Mouse (Mus musculus): ENCODE measurements around the gene Sorl1. TPM values are rescaled to one million over a fixed set of nuclear protein-coding genes. Genes with fewer than 3 reads are reported as not detected.

Gene Sorl1
- polyA plus RNA-seq, 1 experiment from 2014 or later: 8.8 TPM

- H3K27ac ChIP-seq (replicated peaks; ENCODE audit: low read depth, low read length): no peak overlapping the region
- H3K27me3 ChIP-seq (ENCODE audit: control insufficient read depth, insufficient read depth, low read length): no peaks in the 10 kb centered on the region
- no peak overlapping the region for H3K9ac ChIP-seq (replicated peaks; ENCODE audit: low read length)
- WGBS: 85% methylated on average over 8 of the region's 8 CpGs
- no peak overlapping the region for H3K4me3 ChIP-seq (replicated peaks; ENCODE audit: low read depth, low read length)
- no peak for DNase-seq
- H3K4me1 ChIP-seq (ENCODE audit: control insufficient read depth, insufficient read depth, low read length): no peaks in the 10 kb centered on the region
- no peaks in the 10 kb centered on the region for H3K36me3 ChIP-seq (ENCODE audit: control insufficient read depth, insufficient read depth, low read length)
- no peak for ATAC-seq (ENCODE audit: low FRiP score, low TSS enrichment)
- no peak overlapping the region for H3K4me2 ChIP-seq (ENCODE audit: low read length)
- H3K9me3 ChIP-seq (ENCODE audit: control insufficient read depth, low read length): no peaks in the 10 kb centered on the region
These were observed 119.0 kb downstream of the Sorl1 start for GRCm38 (mm10) chr9:42005101-42005500.

- ATAC-seq (ENCODE audit: low FRiP score, low TSS enrichment) (no peak), DNase-seq (no peak)
- no peaks in the 10 kb centered on the region for H3K27me3 ChIP-seq (ENCODE audit: control insufficient read depth, insufficient read depth, low read length)
- 89% methylated on average over 4 of the region's 4 CpGs for WGBS
- no peak overlapping the region for H3K27ac ChIP-seq (replicated peaks; ENCODE audit: low read depth, low read length)
- H3K9ac ChIP-seq (replicated peaks; ENCODE audit: low read length): no peak overlapping the region
- H3K36me3 ChIP-seq (ENCODE audit: control insufficient read depth, insufficient read depth, low read length): no peaks in the 10 kb centered on the region
- H3K9me3 ChIP-seq (ENCODE audit: control insufficient read depth, low read length): no peaks in the 10 kb centered on the region
- H3K4me1 ChIP-seq (ENCODE audit: control insufficient read depth, insufficient read depth, low read length): no peaks in the 10 kb centered on the region
- no peak overlapping the region for H3K4me3 ChIP-seq (replicated peaks; ENCODE audit: low read depth, low read length)
- H3K4me2 ChIP-seq (ENCODE audit: low read length): no peak overlapping the region
These were observed 120.0 kb downstream of the Sorl1 start for GRCm38 (mm10) chr9:42004140-42004539.

DNA sequence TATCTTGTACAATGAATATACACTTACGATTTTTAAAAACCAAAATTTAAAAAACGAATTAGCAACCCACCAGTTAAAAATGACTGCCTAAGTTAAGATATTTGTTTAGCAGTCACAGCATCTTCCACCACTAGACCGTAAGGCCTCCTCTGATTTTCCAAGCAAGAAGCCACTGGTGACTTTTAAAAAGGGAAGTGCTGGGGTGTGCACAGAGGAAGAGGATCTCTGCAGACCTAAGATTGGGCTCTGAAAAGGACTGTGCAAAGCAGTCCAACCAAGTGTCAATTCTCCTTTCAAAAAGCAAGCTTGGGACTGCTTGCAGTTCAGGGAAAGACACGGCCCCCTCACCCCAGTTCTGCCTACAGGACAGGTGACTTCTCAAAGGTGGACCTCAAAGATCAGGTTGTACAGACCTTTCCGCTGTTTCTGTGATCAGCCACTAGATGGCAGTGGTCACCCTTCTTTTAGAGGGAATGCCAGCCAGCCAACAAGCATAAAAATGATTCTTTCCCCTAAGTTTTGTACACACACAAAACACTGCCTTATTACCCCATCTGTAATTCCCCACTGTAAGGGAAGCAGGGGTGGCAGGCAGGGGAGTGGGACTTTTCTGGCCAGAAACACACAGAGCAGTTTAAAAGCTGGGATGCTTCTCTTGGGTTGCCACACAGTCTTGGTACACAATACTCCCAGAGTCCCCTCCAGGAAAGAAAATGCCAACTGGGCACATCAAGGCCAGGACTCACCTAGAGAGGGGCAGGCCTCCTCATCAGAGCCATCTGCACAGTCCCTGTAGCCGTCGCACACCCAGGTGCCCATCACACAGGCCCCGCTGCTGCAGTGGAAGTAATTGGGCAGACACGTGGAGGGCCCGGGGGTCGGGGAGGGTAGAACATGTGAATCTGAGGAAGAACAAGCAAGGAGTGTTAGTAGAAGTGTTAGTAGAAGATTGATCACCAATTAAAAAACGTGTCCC is 124.3 kb downstream of the Sorl1 start:
- DNase-seq (peak; percentile 88), ATAC-seq (ENCODE audit: low FRiP score, low TSS enrichment) (no peak; the same call in 1 of the 2 replicates)
- Histone ChIP-seq H3K4me2 (ENCODE audit: low read length) (no peak overlapping the region), H3K4me3 (replicated peaks; ENCODE audit: low read depth, low read length) (no peak overlapping the region), H3K27me3 (ENCODE audit: control insufficient read depth, insufficient read depth, low read length) (no peaks in the 10 kb centered on the region), H3K27ac (replicated peaks; ENCODE audit: low read depth, low read length) (no peak overlapping the region), H3K36me3 (ENCODE audit: control insufficient read depth, insufficient read depth, low read length) (no peaks in the 10 kb centered on the region), H3K9me3 (ENCODE audit: control insufficient read depth, low read length) (no peaks in the 10 kb centered on the region), H3K9ac (replicated peaks; ENCODE audit: low read length) (no peak overlapping the region), H3K4me1 (ENCODE audit: control insufficient read depth, insufficient read depth, low read length) (no peaks in the 10 kb centered on the region)
- WGBS: 71% methylated on average over 12 of the region's 12 CpGs

DNA sequence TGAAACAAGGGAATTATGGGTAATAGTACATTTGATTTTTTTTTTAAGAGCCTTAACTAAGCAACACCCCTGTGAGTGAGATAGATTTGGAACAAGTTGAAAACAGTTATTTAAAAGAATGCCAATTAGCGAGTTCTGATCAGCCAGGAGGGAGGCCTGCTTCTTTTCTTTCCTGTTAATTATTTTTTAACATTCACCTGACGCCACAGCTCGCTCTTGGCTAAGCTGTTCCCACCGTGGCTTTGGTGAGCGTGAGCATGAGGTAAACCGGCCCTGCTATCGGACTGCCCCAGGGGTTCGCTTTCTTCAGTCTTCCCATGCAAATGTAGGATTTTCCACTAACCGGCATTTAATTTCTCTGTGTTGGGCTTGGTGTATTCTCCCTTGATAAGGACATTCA is 128.8 kb downstream of the Sorl1 start:
- Histone ChIP-seq H3K4me1 (ENCODE audit: control insufficient read depth, insufficient read depth, low read length) (no peaks in the 10 kb centered on the region), H3K27me3 (ENCODE audit: control insufficient read depth, insufficient read depth, low read length) (no peaks in the 10 kb centered on the region), H3K36me3 (ENCODE audit: control insufficient read depth, insufficient read depth, low read length) (peaks cover 5% of the 10 kb centered on the region; the same call in 1 of the 2 replicates), H3K9ac (replicated peaks; ENCODE audit: low read length) (no peak overlapping the region), H3K27ac (replicated peaks; ENCODE audit: low read depth, low read length) (no peak overlapping the region), H3K9me3 (ENCODE audit: control insufficient read depth, low read length) (no peaks in the 10 kb centered on the region), H3K4me2 (ENCODE audit: low read length) (no peak overlapping the region), H3K4me3 (replicated peaks; ENCODE audit: low read depth, low read length) (no peak overlapping the region)
- ATAC-seq (ENCODE audit: low FRiP score, low TSS enrichment) (no peak), DNase-seq (peak; percentile 19)
- WGBS: 67% methylated on average over 9 of the region's 9 CpGs

GRCm38 (mm10) chr9:41993821-41994220 is 130.3 kb downstream of the Sorl1 start:
- no peaks in the 10 kb centered on the region for H3K4me1 ChIP-seq (ENCODE audit: control insufficient read depth, insufficient read depth, low read length)
- no peak for DNase-seq
- H3K27me3 ChIP-seq (ENCODE audit: control insufficient read depth, insufficient read depth, low read length): no peaks in the 10 kb centered on the region
- no peak overlapping the region for H3K4me3 ChIP-seq (replicated peaks; ENCODE audit: low read depth, low read length)
- no peak overlapping the region for H3K9ac ChIP-seq (replicated peaks; ENCODE audit: low read length)
- peaks cover 7% of the 10 kb centered on the region; the same call in 1 of the 2 replicates for H3K36me3 ChIP-seq (ENCODE audit: control insufficient read depth, insufficient read depth, low read length)
- ATAC-seq (ENCODE audit: low FRiP score, low TSS enrichment): no peak
- 94% methylated on average over 5 of the region's 5 CpGs for WGBS
- no peak overlapping the region for H3K27ac ChIP-seq (replicated peaks; ENCODE audit: low read depth, low read length)
- no peaks in the 10 kb centered on the region for H3K9me3 ChIP-seq (ENCODE audit: control insufficient read depth, low read length)
- H3K4me2 ChIP-seq (ENCODE audit: low read length): no peak overlapping the region

DNA sequence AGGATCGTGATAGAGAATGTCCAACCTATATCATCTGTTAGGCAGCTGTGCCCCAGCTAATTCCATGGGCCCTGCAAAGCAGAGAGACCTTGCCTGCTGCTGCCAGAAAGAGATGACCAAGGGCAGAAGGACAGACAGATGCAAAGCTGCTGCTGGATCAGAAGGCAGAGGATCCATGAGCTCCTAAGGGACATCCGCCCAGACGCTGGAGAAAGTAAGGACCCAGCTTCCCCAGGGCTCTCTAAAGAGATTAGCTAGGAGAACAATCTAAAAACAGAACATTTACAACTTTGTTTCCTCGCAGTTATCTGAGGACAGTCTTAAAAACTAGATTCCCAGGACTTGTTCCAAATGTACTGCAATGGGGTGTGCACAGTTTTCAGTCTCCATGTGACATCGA is 131.3 kb downstream of the Sorl1 start:
- ATAC-seq (ENCODE audit: low FRiP score, low TSS enrichment) (no peak), DNase-seq (no peak)
- Histone ChIP-seq H3K36me3 (ENCODE audit: control insufficient read depth, insufficient read depth, low read length) (peaks cover 11% of the 10 kb centered on the region; the same call in 1 of the 2 replicates), H3K4me1 (ENCODE audit: control insufficient read depth, insufficient read depth, low read length) (no peaks in the 10 kb centered on the region), H3K27ac (replicated peaks; ENCODE audit: low read depth, low read length) (no peak overlapping the region), H3K9me3 (ENCODE audit: control insufficient read depth, low read length) (no peaks in the 10 kb centered on the region), H3K9ac (replicated peaks; ENCODE audit: low read length) (no peak overlapping the region), H3K4me2 (ENCODE audit: low read length) (no peak overlapping the region), H3K4me3 (replicated peaks; ENCODE audit: low read depth, low read length) (no peak overlapping the region), H3K27me3 (ENCODE audit: control insufficient read depth, insufficient read depth, low read length) (no peaks in the 10 kb centered on the region)
- WGBS: 88% methylated on average over 5 of the region's 5 CpGs

DNA sequence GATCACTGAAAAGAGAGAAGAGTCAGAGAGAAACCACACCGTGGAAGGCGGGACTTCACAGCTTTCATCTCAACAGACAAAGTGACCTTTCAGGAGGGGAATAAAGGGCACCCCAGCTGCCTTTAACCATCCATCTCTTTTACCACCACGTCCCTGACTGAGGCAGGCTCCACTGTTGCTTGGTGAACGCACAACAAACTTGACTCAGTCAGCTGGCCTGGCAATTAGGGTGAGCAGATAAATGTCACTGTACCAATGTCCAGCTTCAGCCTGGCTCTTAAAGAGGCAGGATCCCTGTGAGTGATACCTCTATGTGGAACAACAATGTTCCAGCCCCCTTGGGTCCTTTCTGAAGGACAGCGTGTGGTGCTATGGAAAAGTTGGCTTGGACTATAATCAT is 138.5 kb downstream of the Sorl1 start:
- Histone ChIP-seq H3K9me3 (ENCODE audit: control insufficient read depth, low read length) (no peaks in the 10 kb centered on the region), H3K9ac (replicated peaks; ENCODE audit: low read length) (no peak overlapping the region), H3K4me3 (replicated peaks; ENCODE audit: low read depth, low read length) (no peak overlapping the region), H3K4me1 (ENCODE audit: control insufficient read depth, insufficient read depth, low read length) (no peaks in the 10 kb centered on the region), H3K27ac (replicated peaks; ENCODE audit: low read depth, low read length) (no peak overlapping the region), H3K27me3 (ENCODE audit: control insufficient read depth, insufficient read depth, low read length) (no peaks in the 10 kb centered on the region), H3K4me2 (ENCODE audit: low read length) (no peak overlapping the region), H3K36me3 (ENCODE audit: control insufficient read depth, insufficient read depth, low read length) (0 out of 2 replicates have a peak, but pooled peaks cover 6% of the 10 kb centered on the region)
- DNase-seq: no peak
- WGBS: 57% methylated on average over 5 of the region's 5 CpGs
- ATAC-seq (ENCODE audit: low FRiP score, low TSS enrichment): no peak

GRCm38 (mm10) chr9:41985052-41985451 is 139.0 kb downstream of the Sorl1 start:
- WGBS: 63% methylated on average over 9 of the region's 9 CpGs
- Histone ChIP-seq H3K4me1 (ENCODE audit: control insufficient read depth, insufficient read depth, low read length) (no peaks in the 10 kb centered on the region), H3K9me3 (ENCODE audit: control insufficient read depth, low read length) (no peaks in the 10 kb centered on the region), H3K4me3 (replicated peaks; ENCODE audit: low read depth, low read length) (no peak overlapping the region), H3K4me2 (ENCODE audit: low read length) (no peak overlapping the region), H3K36me3 (ENCODE audit: control insufficient read depth, insufficient read depth, low read length) (0 out of 2 replicates have a peak, but pooled peaks cover 6% of the 10 kb centered on the region), H3K27me3 (ENCODE audit: control insufficient read depth, insufficient read depth, low read length) (no peaks in the 10 kb centered on the region), H3K27ac (replicated peaks; ENCODE audit: low read depth, low read length) (no peak overlapping the region), H3K9ac (replicated peaks; ENCODE audit: low read length) (no peak overlapping the region)
- no peak for DNase-seq
- ATAC-seq (ENCODE audit: low FRiP score, low TSS enrichment): no peak

GRCm38 (mm10) chr9:41984306-41984705 is 139.8 kb downstream of the Sorl1 start:
- no peaks in the 10 kb centered on the region for H3K27me3 ChIP-seq (ENCODE audit: control insufficient read depth, insufficient read depth, low read length)
- DNase-seq (no peak), ATAC-seq (ENCODE audit: low FRiP score, low TSS enrichment) (no peak)
- no peak overlapping the region for H3K4me3 ChIP-seq (replicated peaks; ENCODE audit: low read depth, low read length)
- 93% methylated on average over 11 of the region's 11 CpGs for WGBS
- H3K9ac ChIP-seq (replicated peaks; ENCODE audit: low read length): no peak overlapping the region
- H3K4me2 ChIP-seq (ENCODE audit: low read length): no peak overlapping the region
- H3K27ac ChIP-seq (replicated peaks; ENCODE audit: low read depth, low read length): no peak overlapping the region
- H3K9me3 ChIP-seq (ENCODE audit: control insufficient read depth, low read length): no peaks in the 10 kb centered on the region
- H3K36me3 ChIP-seq (ENCODE audit: control insufficient read depth, insufficient read depth, low read length): 0 out of 2 replicates have a peak, but pooled peaks cover 6% of the 10 kb centered on the region
- H3K4me1 ChIP-seq (ENCODE audit: control insufficient read depth, insufficient read depth, low read length): no peaks in the 10 kb centered on the region
